Mouse (Mus musculus) ovary, adult 18-20 months (tissue): Measurements from ENCODE around the gene Sult1c1.
"Not testable (repeated sequence)": the region's sequence is repeated elsewhere in the genome, so short reads cannot be mapped to it uniquely, and the experiment has no call there.

ENCODE experiments used
- DNase-seq: peaks from one replicate; pipeline ENCODE4 v3.0.0; 2022; ENCODE audit warnings: low spot score, mixed read lengths

Sult1c1 gene

GRCm38 (mm10) chr17:53990574-53990973 is at the start of gene Sult1c1:
Gene Sult1c1 (minus strand): TSS chr17:53990674.
- no peak for DNase-seq

- DNase-seq: no peak
Measured at GRCm38 (mm10) chr17:54014204-54014603, 23.7 kb upstream of the Sult1c1 start.

GRCm38 (mm10) chr17:54011196-54011595 is 20.7 kb upstream of the Sult1c1 start:
- DNase-seq: no peak

GRCm38 (mm10) chr17:54010536-54010935 is 20.1 kb upstream of the Sult1c1 start:
- DNase-seq: not testable (repeated sequence)

- DNase-seq: no peak
Measured at GRCm38 (mm10) chr17:54003522-54003921, 13.0 kb upstream of the Sult1c1 start.

- no peak for DNase-seq
Measured at GRCm38 (mm10) chr17:53973606-53974005, 16.9 kb downstream of the Sult1c1 start.

- DNase-seq: no peak
Measured at GRCm38 (mm10) chr17:53941569-53942162, 48.8 kb downstream of the Sult1c1 start.

GRCm38 (mm10) chr17:53940726-53941125 is 49.7 kb downstream of the Sult1c1 start:
- DNase-seq: no peak
